Mouse (Mus musculus) heart, embryonic 14.5 days (tissue): ENCODE measurements around the gene Gpr22. TPM values are rescaled to one million over a fixed set of nuclear protein-coding genes. Genes with fewer than 3 reads are reported as not detected.

Experiments
- ATAC-seq: fragments of 200-750 bp; cut with Nextera tagmentation; 2 replicates; pipeline ENCODE4 v1.8.0; 2017; ENCODE audit warnings: low read depth, moderate TSS enrichment; ENCODE audit not compliant: insufficient number of reproducible peaks, insufficient read depth, low FRiP score
- H3K27ac ChIP-seq, 2 experiments: fragments of 200-500 bp in 1 of 2; fragments of 300-500 bp in 1 of 2; sonication (generic) in 1 of 2; replicated peaks in 1 of 2; 2 replicates each; pipeline ENCODE4 v1.5.1; 2012 to 2014; ENCODE audit warnings: low read depth in 2 of 2, low read length in 2 of 2, control low read depth in 1 of 2, mild to moderate bottlenecking in 1 of 2, mixed read lengths in 1 of 2; ENCODE audit not compliant: control insufficient read depth in 1 of 2, insufficient read depth in 1 of 2
- H3K27me3 ChIP-seq: fragments of 300-500 bp; sonication (generic); 2 replicates; pipeline ENCODE4 v1.6.1; 2014; ENCODE audit warnings: mild to moderate bottlenecking, low read length, control low read depth; ENCODE audit not compliant: control insufficient read depth, insufficient read depth
- H3K36me3 ChIP-seq: fragments of 300-500 bp; sonication (generic); 2 replicates; pipeline ENCODE4 v1.6.1; 2014; ENCODE audit warnings: mild to moderate bottlenecking, control low read depth, low read length, mixed read lengths; ENCODE audit not compliant: control insufficient read depth, insufficient read depth
- H3K4me1 ChIP-seq, 2 experiments: fragments of 200-500 bp in 1 of 2; fragments of 300-500 bp in 1 of 2; sonication (generic) in 1 of 2; 2 replicates each; pipeline ENCODE4 v1.6.1; 2012 to 2014; ENCODE audit warnings: low read length in 2 of 2, control low read depth in 1 of 2, mixed read lengths in 1 of 2; ENCODE audit not compliant: control insufficient read depth in 2 of 2, insufficient read depth in 2 of 2
- H3K4me2 ChIP-seq: fragments of 300-500 bp; sonication (generic); 2 replicates; pipeline ENCODE4 v1.6.1; 2014; ENCODE audit warnings: mild to moderate bottlenecking, low read length
- H3K4me3 ChIP-seq, 2 experiments: fragments of 200-500 bp in 1 of 2; fragments of 300-500 bp in 1 of 2; sonication (generic) in 1 of 2; 2 replicates each; pipeline ENCODE4 v1.5.1; 2012 to 2014; ENCODE audit warnings: low read length in 2 of 2, mild to moderate bottlenecking in 2 of 2, control low read depth in 1 of 2, low read depth in 1 of 2, moderate library complexity in 1 of 2; ENCODE audit not compliant: control insufficient read depth in 1 of 2, insufficient read depth in 1 of 2
- H3K9ac ChIP-seq: fragments of 300-500 bp; sonication (generic); 2 replicates; pipeline ENCODE4 v1.6.1; 2014; ENCODE audit warnings: mild to moderate bottlenecking, low read length
- H3K9me3 ChIP-seq: fragments of 300-500 bp; sonication (generic); 2 replicates; pipeline ENCODE4 v1.6.1; 2016; ENCODE audit warnings: low read length, control low read depth; ENCODE audit not compliant: control insufficient read depth
- WGBS: fragments of 180-500 bp; shearing (Covaris S2); extraction: QIAGEN DNeasy Blood & Tissue Kit; methylation state at CpG from one replicate; pipeline ENCODE4 v1.1.7; 2014; 5-methylcytosine and 5-hydroxymethylcytosine counted together
- polyA plus RNA-seq: library from polyadenylated mRNA; unstranded; fragments of >200 nt; fragmentation: Nextera tagmentation; extraction: Ambion mirVana; gene quantifications from 2 replicates; pipeline ENCODE4 v1.2.1, GENCODE M21; 2014

Gene Gpr22
- polyA plus RNA-seq, 1 experiment from 2014 or later: 15.3 TPM

DNA sequence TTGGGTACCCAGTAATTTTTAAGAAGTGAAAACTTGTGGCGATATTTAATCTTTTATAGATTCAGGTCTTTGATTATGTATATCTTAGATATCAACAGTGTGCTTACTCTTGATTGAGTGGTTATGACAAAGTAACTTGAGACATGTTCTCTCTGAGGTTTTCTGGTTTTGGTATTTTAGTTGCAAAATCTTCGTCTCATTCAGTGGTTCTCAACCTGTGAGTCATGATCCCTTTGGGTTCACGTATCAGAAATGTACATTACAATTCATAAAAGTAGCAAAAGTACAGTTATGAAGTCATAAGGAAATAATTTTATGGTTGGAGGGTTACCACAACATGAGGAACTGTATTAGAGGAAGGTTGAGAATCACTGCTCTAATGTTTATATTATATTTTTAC lies 27.1 kb downstream of the Gpr22 start:
- H3K9ac ChIP-seq: no peak overlapping the region
- WGBS: 92% methylated on average over 3 of the region's 3 CpGs
- H3K4me3 ChIP-seq: no peak overlapping the region
- H3K4me1 ChIP-seq: no peaks in the 10 kb centered on the region
- H3K36me3 ChIP-seq: peaks cover 25% of the 10 kb centered on the region
- H3K4me2 ChIP-seq: no peak overlapping the region
- no peaks in the 10 kb centered on the region for H3K27me3 ChIP-seq
- no peak overlapping the region for H3K27ac ChIP-seq
- no peaks in the 10 kb centered on the region for H3K9me3 ChIP-seq
- no peak for ATAC-seq

DNA sequence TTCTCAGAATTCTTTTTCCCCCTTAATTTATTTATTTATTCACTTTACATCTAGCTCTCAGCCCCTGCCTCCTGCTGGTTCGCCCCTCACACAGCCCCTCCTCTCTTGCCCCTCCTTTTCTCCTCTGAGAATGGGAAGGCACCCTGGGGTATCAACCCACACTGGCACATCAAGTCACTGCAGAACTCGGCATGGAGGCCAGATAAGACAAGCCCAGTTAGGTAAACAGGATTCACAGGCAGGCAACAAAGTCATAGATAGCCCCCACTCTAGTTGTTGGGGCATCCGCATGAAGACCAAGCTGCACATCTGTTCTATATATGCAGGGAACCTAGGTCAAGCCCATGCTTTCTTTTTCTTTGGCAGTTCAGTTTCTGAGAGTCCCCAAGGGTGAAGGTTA lies 46.6 kb downstream of the Gpr22 start:
- 66% methylated on average over 3 of the region's 3 CpGs for WGBS
- Histone ChIP-seq H3K36me3 (peaks cover 83% of the 10 kb centered on the region), H3K4me2 (no peak overlapping the region), H3K4me1 (no peaks in the 10 kb centered on the region), H3K9me3 (no peaks in the 10 kb centered on the region), H3K27ac (no peak overlapping the region), H3K9ac (no peak overlapping the region), H3K27me3 (no peaks in the 10 kb centered on the region), H3K4me3 (no peak overlapping the region)
- ATAC-seq: no peak

DNA sequence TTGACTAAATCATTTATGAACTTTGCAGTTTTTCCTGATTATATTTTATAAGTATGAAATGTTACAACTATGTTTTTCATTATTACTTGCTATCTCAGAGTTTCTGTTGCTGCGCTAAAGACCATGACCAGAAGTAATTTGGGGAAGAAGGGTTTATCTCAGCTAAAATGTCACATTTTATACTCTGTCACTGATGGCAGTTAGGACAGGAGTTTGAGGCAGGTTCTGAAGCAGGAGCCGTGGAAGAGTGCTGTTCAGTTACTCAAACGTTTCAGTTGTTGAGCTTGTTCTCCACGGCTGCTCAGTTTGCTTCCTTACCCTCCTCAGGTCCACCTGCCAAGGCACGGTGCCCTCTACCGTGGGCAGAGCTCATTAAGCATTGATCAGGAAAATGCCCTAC lies 47.7 kb downstream of the Gpr22 start:
- H3K36me3 ChIP-seq: peaks cover 79% of the 10 kb centered on the region
- no peak for ATAC-seq
- H3K27ac ChIP-seq: no peak overlapping the region
- no peak overlapping the region for H3K4me2 ChIP-seq
- no peak overlapping the region for H3K4me3 ChIP-seq
- no peak overlapping the region for H3K9ac ChIP-seq
- WGBS: 73% methylated on average over 6 of the region's 6 CpGs
- H3K9me3 ChIP-seq: no peaks in the 10 kb centered on the region
- H3K4me1 ChIP-seq: no peaks in the 10 kb centered on the region
- no peaks in the 10 kb centered on the region for H3K27me3 ChIP-seq

Other genes starting within 250 kb of the Gpr22 start
- 10.8 and 12.6 TPM in 2 replicates for gene Cbll1, start 214.3 kb downstream of the Gpr22 start, polyA plus RNA-seq
- gene Slc26a4, start 154.0 kb downstream of the Gpr22 start, polyA plus RNA-seq: 0.19 and 0.32 TPM in 2 replicates
- 49.4 and 51.0 TPM in 2 replicates for gene Bcap29, start 79.3 kb downstream of the Gpr22 start, polyA plus RNA-seq
- 6.8 and 8.2 TPM in 2 replicates for gene Dus4l, start 59.1 kb downstream of the Gpr22 start, polyA plus RNA-seq
- 38.0 and 39.2 TPM in 2 replicates for gene Cog5, start 59.1 kb downstream of the Gpr22 start, polyA plus RNA-seq
- 119 and 138 TPM in 2 replicates for gene Hbp1, start 236.6 kb upstream of the Gpr22 start, polyA plus RNA-seq